Mouse (Mus musculus) left cerebral cortex, adult 8-10 months (tissue): ENCODE data around the gene 4930486L24Rik. TPM values are rescaled to one million over a fixed set of nuclear protein-coding genes. Genes with fewer than 3 reads are reported as not detected.

Experiments used
- total RNA-seq, 4 experiments: library from RNA; stranded (reverse); gene quantifications; 2 replicates each; pipeline ENCODE4 v1.2.4; 2022

4930486L24Rik gene
- total RNA-seq, 4 experiments from 2014 or later, result not detected

Other genes starting within 250 kb of the 4930486L24Rik start
- gene BC051665, start 78.1 kb downstream of the 4930486L24Rik start, total RNA-seq, result not detected
- gene Ctsll3, start 61.6 kb downstream of the 4930486L24Rik start, total RNA-seq, result not detected
- under 1 TPM in 1 of 4 experiments, not detected in 3; 0.46 TPM for gene Gm49392, start 32.4 kb upstream of the 4930486L24Rik start, total RNA-seq
- gene Ctla2b, start 33.0 kb upstream of the 4930486L24Rik start, total RNA-seq, result 1 to 10 TPM in 2 of 4 experiments, under 1 TPM in 2; 0.46 to 3.3 (median 1.5) TPM
- gene Tpbpb, start 40.4 kb upstream of the 4930486L24Rik start, total RNA-seq, result not detected
- not detected for gene Gm49393, start 71.1 kb upstream of the 4930486L24Rik start, total RNA-seq
- gene Gm49391, start 72.1 kb upstream of the 4930486L24Rik start, total RNA-seq, result 1 to 10 TPM in 1 of 4 experiments, under 1 TPM in 1, not detected in 2; 0.68 to 1.1 TPM
- gene Ctla2a, start 72.2 kb upstream of the 4930486L24Rik start, total RNA-seq, result 10 to 100 TPM; 11.5 to 22.1 (median 14.0) TPM
- not detected for gene Tpbpa, start 77.5 kb upstream of the 4930486L24Rik start, total RNA-seq
- gene Ctsj, start 141.5 kb upstream of the 4930486L24Rik start, total RNA-seq, result not detected
- not detected for gene Ctsq, start 176.2 kb upstream of the 4930486L24Rik start, total RNA-seq